20 mouse cellular contexts compared by ENCODE assay signal in the genomic region with DNA sequence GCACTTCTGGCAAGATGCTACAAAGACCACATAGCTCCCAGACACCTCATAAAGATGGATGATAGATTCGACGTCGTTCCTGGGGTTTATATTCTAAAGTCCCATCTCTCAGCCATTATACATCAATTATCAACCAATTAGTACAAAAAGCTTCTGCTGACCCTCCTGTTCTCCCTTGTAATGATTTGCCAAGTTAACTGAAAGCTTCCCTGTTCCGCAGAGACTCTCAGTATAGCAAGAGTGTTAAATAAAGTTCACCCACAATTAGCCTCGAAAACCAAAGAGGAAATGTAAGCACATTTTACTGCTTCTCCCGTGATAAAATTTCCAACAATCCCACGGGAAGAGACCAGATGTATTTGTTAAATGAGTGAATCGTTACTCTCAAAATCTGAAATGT.
"Had no signal": no experiment of that assay in that cellular context is flagged by ENCODE, and none has a peak within 500 bp of the region (broad histone marks: within the 10 kb centered on the region; RNA-seq: fewer than 3 reads in every experiment).

No protein-coding gene starts in this region.

- ATAC-seq: inflammation-experienced regulatory T-cells, adult 6 months; intestine, embryonic 16.5 days; liver, embryonic 12.5 days had no signal

- H3K9ac ChIP-seq: limb, embryonic 13.5 days; liver, embryonic 12.5 days; liver, embryonic 15.5 days; lung, embryonic 15.5 days; neural tube, embryonic 12.5 days; neural tube, embryonic 15.5 days had no signal

- H3K27me3 ChIP-seq: limb, embryonic 13.5 days; liver, embryonic 12.5 days; liver, embryonic 15.5 days; lung, embryonic 15.5 days; megakaryocyte, embryonic 14.5 days; neural tube, embryonic 12.5 days; neural tube, embryonic 15.5 days had no signal

- DNase-seq: layer of hippocampus, adult 9-11 months; liver; lung, adult 18-20 months; lung, postnatal 10 days; lung, postnatal 36 days; midbrain, embryonic 14.5 days; thymus, adult 18-20 months; thymus, postnatal 36 days had no signal

- H3K27ac ChIP-seq: layer of hippocampus, adult 2 months; limb, embryonic 10.5 days; limb, embryonic 13.5 days; liver, embryonic 12.5 days; liver, embryonic 15.5 days; lung, embryonic 15.5 days; midbrain, embryonic 10.5 days; neural tube, embryonic 12.5 days; neural tube, embryonic 15.5 days had no signal

- H3K4me3 ChIP-seq: layer of hippocampus, adult 2 months; limb, embryonic 10.5 days; limb, embryonic 13.5 days; liver, embryonic 12.5 days; liver, embryonic 15.5 days; lung, embryonic 15.5 days; megakaryocyte, embryonic 14.5 days; midbrain, embryonic 10.5 days; neural tube, embryonic 12.5 days; neural tube, embryonic 15.5 days had no signal

- H3K9me3 ChIP-seq: limb, embryonic 10.5 days; liver, embryonic 12.5 days; liver, embryonic 15.5 days; lung, embryonic 15.5 days; midbrain, embryonic 10.5 days; neural tube, embryonic 12.5 days; neural tube, embryonic 15.5 days had no signal

- H3K36me3 ChIP-seq: limb, embryonic 10.5 days; limb, embryonic 13.5 days; liver, embryonic 12.5 days; liver, embryonic 15.5 days; lung, embryonic 15.5 days; midbrain, embryonic 10.5 days; neural tube, embryonic 12.5 days; neural tube, embryonic 15.5 days had no signal

- H3K4me1 ChIP-seq: liver, embryonic 12.5 days; liver, embryonic 15.5 days; lung, embryonic 15.5 days; megakaryocyte, embryonic 14.5 days; neural tube, embryonic 12.5 days; neural tube, embryonic 15.5 days had no signal

- H3K4me2 ChIP-seq: limb, embryonic 13.5 days; liver, embryonic 12.5 days; liver, embryonic 15.5 days; lung, embryonic 15.5 days; neural tube, embryonic 12.5 days; neural tube, embryonic 15.5 days had no signal
